Mouse (Mus musculus) lung, embryonic 14.5 days (tissue): Measurements from ENCODE around the gene Actn2. TPM values are rescaled to one million over a fixed set of nuclear protein-coding genes. Genes with fewer than 3 reads are reported as not detected.
A peak's percentile ranks its signal among the peaks of the same experiment; 100 is the strongest.

Experiments used
- ATAC-seq: fragments of 200-750 bp; cut with Nextera tagmentation; 2 replicates; pipeline ENCODE4 v1.8.0; 2017; ENCODE audit warnings: mild to moderate bottlenecking, moderate TSS enrichment, moderate library complexity; ENCODE audit not compliant: insufficient read depth
- DNase-seq: peaks from one replicate; pipeline ENCODE4 v3.0.0-alpha.2; 2015
- H3K27ac ChIP-seq: fragments of 300-500 bp; sonication (generic); 2 replicates; pipeline ENCODE4 v1.5.1; 2014; ENCODE audit warnings: low read depth, mild to moderate bottlenecking, moderate library complexity
- H3K27me3 ChIP-seq: fragments of 300-500 bp; sonication (generic); 2 replicates; pipeline ENCODE4 v1.6.1; 2014; ENCODE audit warnings: low read length, control low read depth; ENCODE audit not compliant: insufficient read depth
- H3K36me3 ChIP-seq: fragments of 300-500 bp; sonication (generic); 2 replicates; pipeline ENCODE4 v1.6.1; 2014; ENCODE audit warnings: control low read depth; ENCODE audit not compliant: insufficient read depth
- H3K4me1 ChIP-seq: fragments of 300-500 bp; sonication (generic); 2 replicates; pipeline ENCODE4 v1.6.1; 2014; ENCODE audit warnings: antibody characterized with exemption, control low read depth; ENCODE audit not compliant: insufficient read depth
- H3K4me2 ChIP-seq: fragments of 300-500 bp; sonication (generic); 2 replicates; pipeline ENCODE4 v1.6.1; 2014; ENCODE audit warnings: mild to moderate bottlenecking
- H3K4me3 ChIP-seq: fragments of 300-500 bp; sonication (generic); 2 replicates; pipeline ENCODE4 v1.5.1; 2014; ENCODE audit warnings: low read depth, low read length
- H3K9ac ChIP-seq: fragments of 300-500 bp; sonication (generic); 2 replicates; pipeline ENCODE4 v1.6.1; 2014
- H3K9me3 ChIP-seq: fragments of 300-500 bp; sonication (generic); 2 replicates; pipeline ENCODE4 v1.6.1; 2016; ENCODE audit warnings: low read depth, low read length, control low read depth
- CTCF ChIP-seq: IDR thresholded peaks from 2 replicates; pipeline ENCODE4 v1.5.1; 2016; ENCODE audit warnings: antibody characterized with exemption, low read depth
- WGBS: fragments of 180-500 bp; shearing (Covaris S2); extraction: QIAGEN DNeasy Blood & Tissue Kit; methylation state at CpG from one replicate; pipeline ENCODE4 v1.1.7; 2014; 5-methylcytosine and 5-hydroxymethylcytosine counted together
- polyA plus RNA-seq: library from polyadenylated mRNA; unstranded; fragments of >200 nt; fragmentation: Nextera tagmentation; extraction: Ambion mirVana; gene quantifications from 2 replicates; pipeline ENCODE4 v1.2.1, GENCODE M21; 2014

Actn2 gene
- polyA plus RNA-seq, 1 experiment from 2014 or later = 0.57 TPM

- DNase-seq = no peak
- TF ChIP-seq CTCF = no peak
- ATAC-seq = no peak
- WGBS = 38% methylated on average over 6 of the region's 6 CpGs
- H3K4me2 ChIP-seq = no peak overlapping the region
- H3K27ac ChIP-seq = no peak overlapping the region
- no peaks in the 10 kb centered on the region for H3K27me3 ChIP-seq
- no peaks in the 10 kb centered on the region for H3K4me1 ChIP-seq
- H3K4me3 ChIP-seq = no peak overlapping the region
- H3K36me3 ChIP-seq = no peaks in the 10 kb centered on the region
- H3K9ac ChIP-seq = no peak overlapping the region
- no peaks in the 10 kb centered on the region for H3K9me3 ChIP-seq
Measured at GRCm38 (mm10) chr13:12317191-12317765, 23.3 kb downstream of the Actn2 start.

- no peak for TF ChIP-seq CTCF
- Histone ChIP-seq H3K36me3 (no peaks in the 10 kb centered on the region), H3K27me3 (no peaks in the 10 kb centered on the region), H3K4me1 (no peaks in the 10 kb centered on the region), H3K4me3 (no peak overlapping the region), H3K9me3 (no peaks in the 10 kb centered on the region), H3K9ac (no peak overlapping the region), H3K27ac (no peak overlapping the region), H3K4me2 (no peak overlapping the region)
- DNase-seq (no peak), ATAC-seq (no peak)
- WGBS = 94% methylated on average over 6 of the region's 6 CpGs
Measured at GRCm38 (mm10) chr13:12314173-12314572, 26.4 kb downstream of the Actn2 start.

GRCm38 (mm10) chr13:12311930-12312492 is 28.5 kb downstream of the Actn2 start:
- no peaks in the 10 kb centered on the region for H3K27me3 ChIP-seq
- H3K36me3 ChIP-seq = no peaks in the 10 kb centered on the region
- 59% methylated on average over 10 of the region's 10 CpGs for WGBS
- no peak overlapping the region for H3K4me3 ChIP-seq
- no peak overlapping the region for H3K9ac ChIP-seq
- no peaks in the 10 kb centered on the region for H3K4me1 ChIP-seq
- ATAC-seq (no peak), DNase-seq (no peak)
- H3K27ac ChIP-seq = no peak overlapping the region
- no peak for TF ChIP-seq CTCF
- no peaks in the 10 kb centered on the region for H3K9me3 ChIP-seq
- H3K4me2 ChIP-seq = no peak overlapping the region

- no peaks in the 10 kb centered on the region for H3K9me3 ChIP-seq
- H3K27ac ChIP-seq = no peak overlapping the region
- TF ChIP-seq CTCF = no peak
- 75% methylated on average over 4 of the region's 4 CpGs for WGBS
- H3K36me3 ChIP-seq = no peaks in the 10 kb centered on the region
- no peaks in the 10 kb centered on the region for H3K4me1 ChIP-seq
- no peak overlapping the region for H3K4me2 ChIP-seq
- no peak for ATAC-seq
- no peak overlapping the region for H3K9ac ChIP-seq
- DNase-seq = no peak
- H3K4me3 ChIP-seq = no peak overlapping the region
- H3K27me3 ChIP-seq = no peaks in the 10 kb centered on the region
Measured at GRCm38 (mm10) chr13:12311371-12311770, 29.2 kb downstream of the Actn2 start.

- Histone ChIP-seq H3K4me2 (no peak overlapping the region), H3K9me3 (no peaks in the 10 kb centered on the region), H3K4me1 (no peaks in the 10 kb centered on the region), H3K9ac (no peak overlapping the region), H3K27ac (no peak overlapping the region), H3K36me3 (no peaks in the 10 kb centered on the region), H3K27me3 (no peaks in the 10 kb centered on the region), H3K4me3 (no peak overlapping the region)
- DNase-seq (no peak), ATAC-seq (peak; percentile 53; the same call in 1 of the 2 replicates)
- 74% methylated on average over 3 of the region's 3 CpGs for WGBS
- TF ChIP-seq CTCF = no peak
Measured at GRCm38 (mm10) chr13:12309446-12309845, 31.1 kb downstream of the Actn2 start.

- Histone ChIP-seq H3K9ac (no peak overlapping the region), H3K9me3 (no peaks in the 10 kb centered on the region), H3K36me3 (no peaks in the 10 kb centered on the region), H3K4me1 (no peaks in the 10 kb centered on the region), H3K27ac (no peak overlapping the region), H3K27me3 (no peaks in the 10 kb centered on the region), H3K4me2 (no peak overlapping the region), H3K4me3 (no peak overlapping the region)
- TF ChIP-seq CTCF = no peak
- WGBS = 77% methylated on average over 12 of the region's 12 CpGs
- no peak for DNase-seq
- no peak for ATAC-seq
Measured at GRCm38 (mm10) chr13:12308878-12309277, 31.7 kb downstream of the Actn2 start.

GRCm38 (mm10) chr13:12308473-12308872 is 32.1 kb downstream of the Actn2 start:
- Histone ChIP-seq H3K27me3 (no peaks in the 10 kb centered on the region), H3K4me3 (no peak overlapping the region), H3K9ac (no peak overlapping the region), H3K36me3 (no peaks in the 10 kb centered on the region), H3K27ac (no peak overlapping the region), H3K9me3 (no peaks in the 10 kb centered on the region), H3K4me1 (no peaks in the 10 kb centered on the region), H3K4me2 (no peak overlapping the region)
- TF ChIP-seq CTCF = no peak
- no peak for ATAC-seq
- WGBS = 79% methylated on average over 8 of the region's 8 CpGs
- no peak for DNase-seq
